Mouse (Mus musculus): ENCODE measurements at regions not wholly inside any gene's neighbourhood (a gene's known extent, or its start where the extent isn't known, plus 50 kb on each side); places are given as distances from the start of the nearest gene placed in this dataset.

DNA sequence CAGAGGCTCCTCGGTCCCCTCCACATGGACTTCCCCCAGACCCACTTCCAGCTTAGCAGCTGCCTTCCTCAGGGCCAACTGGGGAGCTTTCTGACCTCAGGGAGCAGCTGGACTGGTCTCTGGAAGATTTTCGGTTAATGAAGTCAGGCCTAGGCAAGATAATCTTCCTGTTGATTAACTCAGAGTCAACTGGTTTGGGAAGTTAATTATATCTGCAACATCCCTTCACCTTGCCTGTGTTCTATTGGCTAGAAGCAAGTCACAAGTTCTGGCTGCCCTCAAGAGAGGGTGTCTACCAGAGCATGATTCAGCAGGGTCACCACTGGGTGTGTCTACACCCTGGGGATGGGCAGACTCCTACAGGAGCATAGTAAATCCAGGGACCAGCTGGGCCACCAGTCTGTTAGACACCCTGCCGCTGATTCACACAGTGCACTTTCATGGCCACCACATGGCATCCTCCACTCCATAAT lies 53.9 kb upstream of the Maml3 start:
- no peak for DNase-seq (ENCODE audit: low read depth, low spot score)

DNA sequence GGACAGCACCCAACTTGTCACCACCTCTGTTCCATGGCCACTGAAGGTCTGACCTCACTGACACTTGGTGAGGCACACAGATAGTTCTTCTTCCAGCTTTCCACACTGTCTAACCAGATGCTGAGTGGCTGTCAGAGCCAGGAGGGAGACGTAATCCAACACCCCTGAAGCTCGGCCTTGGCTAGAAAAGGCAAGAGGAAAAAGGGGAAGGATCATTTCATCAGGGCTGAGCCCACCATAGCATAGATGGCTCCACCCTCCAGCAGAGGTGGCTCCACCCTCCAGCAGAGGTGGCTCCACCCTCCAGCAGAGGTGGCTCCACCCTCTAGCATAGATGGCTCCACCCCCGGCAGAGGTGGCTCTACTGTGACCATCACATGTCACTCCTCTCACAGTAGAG lies 56.8 kb upstream of the Maml3 start:
- no peak for DNase-seq (ENCODE audit: low read depth, low spot score)

DNA sequence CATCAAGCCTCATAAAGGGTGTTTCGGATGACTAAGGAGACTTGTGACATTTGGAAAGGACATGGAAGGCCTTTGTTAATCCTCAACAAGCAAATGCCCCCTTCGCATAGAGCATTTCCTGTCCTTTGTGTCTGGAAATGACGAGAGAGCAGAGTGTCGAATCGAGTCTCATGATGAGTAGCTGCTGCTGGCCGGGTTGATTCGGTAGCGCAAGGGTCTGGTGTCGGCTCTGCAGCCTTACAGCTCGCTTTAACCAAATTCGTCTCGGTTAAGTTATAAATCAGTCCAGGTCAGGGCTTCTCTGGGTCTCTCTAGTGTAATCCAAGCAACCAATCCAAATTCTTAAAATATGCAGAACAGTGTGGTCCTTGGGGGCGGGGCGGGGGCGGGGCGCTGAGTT lies 59.1 kb upstream of the Maml3 start:
- no peak for DNase-seq (ENCODE audit: low read depth, low spot score)

DNA sequence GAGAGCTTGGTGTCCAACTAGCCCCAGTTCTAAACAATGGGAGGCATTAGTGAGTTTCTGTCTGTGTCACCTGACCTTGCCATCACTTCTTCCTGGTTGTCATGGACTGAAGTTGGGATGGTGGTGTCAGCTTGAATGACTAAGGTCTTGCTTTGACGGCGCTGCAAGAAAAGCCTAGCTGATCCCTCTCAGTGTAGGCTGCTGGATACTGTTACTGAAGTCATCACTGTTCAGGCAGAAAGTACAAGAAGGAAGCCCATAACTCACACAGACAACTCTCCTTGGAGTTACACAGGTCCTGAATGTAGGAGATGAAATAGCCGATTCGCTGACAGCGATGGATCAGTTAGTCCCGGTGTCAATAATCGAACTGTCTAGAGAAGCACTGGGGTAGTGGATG lies 62.5 kb upstream of the Maml3 start:
- no peak for DNase-seq (ENCODE audit: low read depth, low spot score)

DNA sequence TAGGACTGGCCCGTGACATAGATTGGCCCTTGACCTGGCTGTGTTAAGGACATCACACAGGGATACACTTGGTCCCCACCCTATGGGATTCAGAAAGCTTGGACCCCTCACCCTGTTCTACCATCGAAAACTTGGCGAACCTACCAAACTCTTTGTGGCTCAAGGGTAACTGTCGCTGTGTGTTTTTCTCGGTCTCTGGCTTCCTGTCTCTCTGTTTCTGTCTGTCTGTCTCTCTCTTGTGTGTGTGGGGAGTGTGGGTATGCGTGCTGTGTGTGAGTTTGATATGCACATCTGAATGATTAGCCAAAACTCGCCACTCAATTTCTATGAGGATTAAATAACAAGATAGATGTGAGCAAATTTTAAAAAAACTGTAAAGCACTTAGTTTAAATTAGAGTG lies 66.0 kb upstream of the Maml3 start:
- no peak for DNase-seq (ENCODE audit: low read depth, low spot score)

DNA sequence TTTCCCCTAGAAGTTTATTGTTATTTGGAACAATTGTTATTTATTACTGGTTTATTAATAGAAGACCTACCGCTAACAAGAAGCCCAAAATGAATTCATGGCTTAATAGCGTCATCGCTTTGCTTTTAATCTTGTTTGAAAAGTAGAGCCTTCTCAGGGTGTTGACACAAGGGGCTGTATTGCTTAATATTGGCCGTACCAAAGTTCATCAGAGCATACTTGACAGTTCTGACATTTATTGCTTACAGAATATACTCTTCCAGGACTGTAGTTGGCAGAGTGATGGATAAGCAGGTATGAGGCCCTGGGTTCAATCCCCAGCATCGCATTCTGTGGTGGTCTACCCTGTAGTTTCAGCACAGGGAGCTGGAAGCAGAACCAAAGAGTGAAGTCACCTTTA lies 66.4 kb upstream of the Maml3 start:
- DNase-seq (ENCODE audit: low read depth, low spot score): no peak

- no peak for DNase-seq (ENCODE audit: low read depth, low spot score)
Measured at GRCm38 (mm10) chr3:52173490-52173889, 68.6 kb upstream of the Maml3 start.

- DNase-seq (ENCODE audit: low read depth, low spot score): no peak
Measured at GRCm38 (mm10) chr3:52176108-52176507, 71.2 kb upstream of the Maml3 start.

DNA sequence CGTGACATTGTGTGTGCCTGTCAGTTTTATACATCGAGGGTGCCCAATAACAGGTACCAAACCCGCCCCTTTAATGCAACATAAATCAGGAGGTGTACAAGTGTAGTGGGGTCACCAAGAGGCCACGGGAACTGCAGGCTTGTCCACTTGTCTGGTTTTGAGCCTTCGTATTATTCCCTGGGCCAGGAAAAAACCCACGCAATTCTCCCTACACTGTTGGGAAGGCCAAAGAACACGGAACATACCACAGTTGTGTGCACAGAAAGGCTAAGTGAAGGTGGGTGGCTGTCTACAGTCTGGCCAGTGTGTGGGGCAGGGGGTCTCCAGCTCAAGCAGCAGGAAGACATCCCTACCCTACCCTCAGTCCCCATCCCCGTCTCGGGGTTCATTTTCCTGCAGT lies 74.0 kb upstream of the Maml3 start:
- no peak for DNase-seq (ENCODE audit: low read depth, low spot score)

DNA sequence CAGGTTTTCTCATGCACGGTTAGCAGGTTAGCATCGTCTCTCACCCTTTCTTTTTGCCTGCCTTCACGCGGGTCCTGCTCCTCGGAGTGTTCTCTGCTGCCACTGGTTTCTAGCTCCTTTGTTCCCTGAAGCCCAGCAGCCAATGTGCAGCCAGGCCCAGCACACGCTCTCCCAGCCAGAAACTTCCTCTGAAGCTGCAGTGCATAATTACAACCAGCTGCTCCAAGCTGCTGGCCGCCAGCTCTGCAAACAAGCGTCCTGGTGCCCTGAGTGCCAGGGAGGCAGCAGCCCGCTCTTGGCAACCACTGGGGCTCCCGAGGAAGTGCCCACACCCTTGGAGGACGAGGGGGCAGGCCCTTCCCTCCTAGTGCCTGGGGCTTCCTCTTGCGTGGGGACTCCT lies 74.8 kb upstream of the Maml3 start:
- DNase-seq (ENCODE audit: low read depth, low spot score): no peak

DNA sequence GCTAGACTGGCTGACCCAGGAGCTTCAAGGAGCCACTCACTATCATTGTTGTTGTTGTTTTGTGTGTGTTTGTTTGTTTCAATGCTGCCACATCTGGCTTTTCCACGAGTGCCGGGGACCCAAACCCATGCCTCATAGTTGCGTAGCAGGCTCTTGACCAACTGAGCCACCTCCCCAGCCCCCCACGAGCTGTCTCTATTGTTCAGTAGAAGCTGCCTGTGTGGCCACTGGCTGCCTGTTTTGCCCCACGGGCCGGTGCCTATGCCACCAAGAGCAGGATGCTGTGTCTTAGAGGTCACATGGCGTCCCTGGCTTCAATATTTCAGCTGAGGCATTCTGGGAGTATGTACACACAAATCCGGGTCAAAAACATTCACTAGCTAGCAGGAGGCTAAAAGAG lies 75.4 kb upstream of the Maml3 start:
- no peak for DNase-seq (ENCODE audit: low read depth, low spot score)

DNA sequence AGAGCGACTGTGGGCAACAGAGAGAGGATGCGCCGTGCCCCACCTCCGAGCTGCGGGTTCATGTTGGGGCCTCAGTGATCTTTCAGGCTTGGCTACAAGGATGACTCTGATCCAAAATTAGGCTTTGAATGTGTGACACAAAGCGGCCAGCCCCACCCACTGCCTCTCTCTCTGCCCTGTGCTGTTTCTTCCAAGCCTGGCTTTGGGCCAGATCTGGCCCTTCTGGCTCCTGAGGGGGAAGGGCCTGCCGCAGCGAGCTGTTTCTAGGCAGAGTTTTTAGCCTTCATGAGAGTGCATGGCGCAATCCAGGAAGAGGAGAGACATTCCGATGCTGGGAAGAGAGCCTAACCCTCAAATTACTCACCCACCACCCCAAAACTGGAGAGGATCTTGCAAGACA lies 75.9 kb upstream of the Maml3 start:
- no peak for DNase-seq (ENCODE audit: low read depth, low spot score)

GRCm38 (mm10) chr3:52181326-52182101 lies 76.6 kb upstream of the Maml3 start:
- DNase-seq (ENCODE audit: low read depth, low spot score): no peak

GRCm38 (mm10) chr3:52184241-52184640 lies 79.4 kb upstream of the Maml3 start:
- DNase-seq (ENCODE audit: low read depth, low spot score): no peak

GRCm38 (mm10) chr3:52185351-52185750 lies 80.5 kb upstream of the Maml3 start:
- DNase-seq (ENCODE audit: low read depth, low spot score): no peak

DNA sequence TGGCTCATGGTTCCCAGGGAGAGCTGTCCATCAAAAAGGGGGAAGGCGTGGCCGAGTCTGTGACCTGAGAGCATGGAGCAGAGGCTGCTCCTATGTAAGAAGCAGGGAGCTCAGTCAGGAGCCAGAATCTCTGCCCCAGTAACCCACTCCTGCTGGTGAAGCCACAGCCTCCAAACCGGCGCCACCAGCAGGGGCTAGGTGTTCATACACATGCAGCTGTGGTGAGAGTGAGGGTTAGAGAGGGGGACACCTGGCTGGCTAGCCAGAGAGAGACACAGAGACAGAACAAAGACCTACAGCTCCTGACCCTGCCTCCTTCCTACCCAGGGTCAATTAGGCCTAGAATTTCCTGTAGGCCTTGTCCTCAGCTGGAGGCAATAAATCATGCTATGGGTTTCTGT lies 80.7 kb upstream of the Foxo1 start:
- DNase-seq (ENCODE audit: low read depth, low spot score): no peak

DNA sequence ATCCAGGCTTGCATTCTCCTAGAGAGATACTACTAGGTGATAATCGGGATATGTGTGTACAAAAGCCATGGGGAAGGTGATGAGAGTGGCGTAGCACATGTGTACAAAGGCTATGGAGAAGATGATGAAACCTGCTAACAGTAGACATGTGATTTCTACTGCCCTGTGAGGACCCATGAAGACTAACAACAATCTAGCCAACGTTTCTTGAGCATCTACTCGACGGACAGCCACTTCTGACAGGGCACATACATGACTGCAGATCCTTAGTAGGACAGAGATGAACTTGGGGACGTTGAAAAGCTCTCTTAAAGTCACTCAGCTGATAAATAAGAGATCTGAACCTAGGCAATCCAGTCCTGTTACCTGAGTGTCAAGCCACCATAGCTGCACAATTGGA lies 79.8 kb upstream of the Foxo1 start:
- DNase-seq (ENCODE audit: low read depth, low spot score): no peak

DNA sequence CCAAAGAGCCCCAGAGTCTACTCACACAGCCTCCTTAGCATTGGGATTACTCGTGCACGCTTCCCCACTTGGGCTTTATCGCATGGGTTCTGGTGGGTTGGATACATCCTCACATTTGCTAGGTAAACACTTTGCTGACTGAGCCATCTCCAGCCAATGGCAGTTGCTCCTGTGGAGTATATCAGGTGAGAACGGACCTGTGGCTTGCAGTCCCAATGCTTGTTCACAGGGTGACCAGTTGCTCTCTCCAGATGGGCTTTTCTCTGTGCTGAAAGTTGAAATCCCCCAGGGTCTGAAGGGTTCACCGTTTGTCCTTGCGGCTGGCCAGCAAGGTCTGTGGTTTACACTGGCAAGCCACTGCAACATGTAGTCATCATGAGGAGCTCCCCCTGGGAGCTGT lies 79.1 kb upstream of the Foxo1 start:
- DNase-seq (ENCODE audit: low read depth, low spot score): no peak

- no peak for DNase-seq (ENCODE audit: low read depth, low spot score)
Measured at GRCm38 (mm10) chr3:52190021-52190420, 78.1 kb upstream of the Foxo1 start.

DNA sequence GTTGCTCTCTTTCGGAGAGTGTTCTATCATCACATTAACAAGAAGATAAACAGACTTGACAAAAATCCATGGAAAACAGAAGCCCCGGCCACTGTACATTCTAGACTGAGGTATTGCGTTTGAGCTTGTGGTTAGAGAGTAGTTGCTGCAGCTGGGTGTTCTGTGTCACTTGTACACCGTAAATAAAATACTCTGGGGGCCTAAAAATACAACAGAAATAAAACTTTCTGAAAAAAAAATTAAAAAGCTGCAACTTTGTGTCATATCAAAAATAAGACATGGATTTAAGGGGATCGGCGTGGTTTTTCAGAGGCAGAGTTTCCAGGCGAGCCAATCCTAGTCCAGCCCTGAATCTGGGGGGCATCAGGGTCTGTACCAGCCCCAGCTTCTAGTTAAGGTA lies 75.1 kb upstream of the Foxo1 start:
- DNase-seq (ENCODE audit: low read depth, low spot score): no peak

GRCm38 (mm10) chr3:52194216-52194615 lies 73.9 kb upstream of the Foxo1 start:
- DNase-seq (ENCODE audit: low read depth, low spot score): no peak

GRCm38 (mm10) chr3:52195486-52195885 lies 72.7 kb upstream of the Foxo1 start:
- no peak for DNase-seq (ENCODE audit: low read depth, low spot score)

GRCm38 (mm10) chr3:52196047-52196935 lies 71.8 kb upstream of the Foxo1 start:
- DNase-seq (ENCODE audit: low read depth, low spot score): peak; percentile 56

Measured in retina, adult 2 months (tissue).